Mouse (Mus musculus): ENCODE results near the gene Rfc2. TPM values are rescaled to one million over a fixed set of nuclear protein-coding genes. Genes with fewer than 3 reads are reported as not detected.
"Not testable (repeated sequence)": the region's sequence is repeated elsewhere in the genome, so short reads cannot be mapped to it uniquely, and the experiment has no call there.

The Rfc2 gene
- polyA plus RNA-seq, 1 experiment from 2014 or later, result 432 TPM

DNA sequence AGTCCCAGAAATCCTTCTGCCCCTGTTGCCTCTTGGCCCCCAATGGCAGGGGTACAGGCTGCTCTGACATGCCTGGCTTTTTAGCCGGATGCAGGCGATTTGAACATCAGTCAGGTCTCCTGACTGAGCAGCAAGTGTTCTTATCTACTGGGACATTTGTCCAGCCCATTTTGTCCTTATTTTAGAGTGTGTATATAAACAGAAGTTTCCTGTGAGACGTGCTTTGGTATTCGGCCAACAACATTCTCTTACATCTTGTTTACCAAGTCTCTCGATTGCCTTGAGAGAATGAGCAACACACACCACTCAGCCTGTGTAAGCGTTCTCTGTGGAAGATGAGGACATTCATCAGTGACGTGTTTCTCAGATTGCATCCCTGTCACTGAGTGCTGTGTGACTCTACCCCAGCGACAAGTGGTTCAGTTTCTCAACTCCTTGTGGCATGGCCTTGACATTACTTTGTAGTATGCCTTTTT, 63.5 kb downstream of the Rfc2 start:
- no peak for DNase-seq (ENCODE audit: low spot score)

DNA sequence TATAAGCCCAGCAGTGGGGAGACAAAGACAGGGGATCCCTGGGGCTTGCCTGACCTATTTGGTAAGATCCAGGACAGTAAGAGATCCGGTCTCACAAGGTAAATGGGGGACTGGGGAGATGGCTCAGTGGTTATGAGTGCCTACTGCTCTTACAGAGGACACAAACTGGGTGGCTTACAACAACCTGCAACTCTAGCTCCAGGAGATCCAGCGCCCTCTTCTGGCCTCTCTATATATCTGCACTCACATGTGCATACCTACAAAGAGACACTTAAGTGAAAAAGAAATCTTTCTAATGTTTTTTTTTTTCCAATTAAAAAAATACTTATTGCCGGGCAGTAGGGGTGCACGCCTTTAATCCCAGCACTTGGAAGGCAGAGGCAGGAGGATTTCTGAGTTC, 65.3 kb downstream of the Rfc2 start:
- 66% methylated on average over 4 of the region's 4 CpGs for WGBS
- Histone ChIP-seq H3K4me1 (no peaks in the 10 kb centered on the region), H3K36me3 (no peaks in the 10 kb centered on the region), H3K27me3 (ENCODE audit: low read depth, poor library complexity, severe bottlenecking) (no peaks in the 10 kb centered on the region), H3K9me3 (replicated peaks) (no peaks in the 10 kb centered on the region; the same call in 1 of the 2 replicates), H3K27ac (replicated peaks) (no peak overlapping the region), H3K4me3 (no peak overlapping the region)
- no peak for DNase-seq (ENCODE audit: low spot score)

More for the DNA sequence above, 63.5 kb downstream of the Rfc2 start:
- Histone ChIP-seq H3K4me3 (no peak overlapping the region), H3K4me1 (peaks cover 5% of the 10 kb centered on the region), H3K36me3 (no peaks in the 10 kb centered on the region), H3K27ac (replicated peaks) (no peak overlapping the region), H3K27me3 (ENCODE audit: low read depth, poor library complexity, severe bottlenecking) (no peaks in the 10 kb centered on the region), H3K9me3 (replicated peaks) (no peaks in the 10 kb centered on the region)
- WGBS, result 84% methylated on average over 8 of the region's 8 CpGs

DNA sequence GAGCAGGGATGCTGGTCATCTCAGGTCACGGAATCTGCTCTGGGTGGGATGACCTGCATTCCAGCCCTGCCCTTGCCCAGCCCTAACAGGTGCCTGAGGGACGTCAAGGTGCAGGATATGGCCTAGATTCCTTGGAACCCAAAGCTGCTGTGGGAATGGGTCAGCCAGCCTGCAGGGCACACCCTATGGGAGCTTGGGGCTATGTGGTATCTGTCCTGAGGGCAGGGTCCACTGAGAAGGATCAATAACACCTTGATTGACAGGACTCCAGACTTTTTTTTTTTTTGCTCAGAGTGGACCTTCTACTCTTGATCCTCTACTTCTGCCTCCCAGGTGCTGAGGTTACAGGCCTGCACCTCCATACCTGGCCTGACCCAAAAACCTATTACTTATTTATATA, 66.2 kb downstream of the Rfc2 start:
- H3K4me1 ChIP-seq, result no peaks in the 10 kb centered on the region
- WGBS, result 74% methylated on average over 2 of the region's 2 CpGs

DNA sequence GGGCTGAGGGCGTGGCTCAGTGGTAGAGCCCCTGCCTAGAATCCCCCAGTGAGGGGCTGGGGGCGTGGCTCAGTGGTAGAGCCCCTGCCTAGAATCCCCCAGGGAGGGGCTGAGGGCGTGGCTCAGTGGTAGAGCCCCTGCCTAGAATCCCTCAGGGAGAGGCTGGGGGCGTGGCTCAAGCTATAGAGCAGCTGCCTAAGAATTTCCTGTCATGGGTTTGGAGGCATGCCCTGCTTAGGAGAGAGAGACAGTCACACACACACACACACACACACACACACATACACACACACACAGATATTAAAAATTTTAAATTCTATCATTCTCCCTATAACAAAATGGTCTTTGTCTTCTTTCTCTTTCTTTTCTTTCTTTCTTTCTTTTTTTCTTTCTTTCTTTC, 67.8 kb downstream of the Rfc2 start:
- not testable (repeated sequence) for H3K36me3 ChIP-seq; H3K4me1 ChIP-seq; H3K4me3 ChIP-seq; DNase-seq (ENCODE audit: low spot score); H3K9me3 ChIP-seq (replicated peaks); H3K27me3 ChIP-seq (ENCODE audit: low read depth, poor library complexity, severe bottlenecking); H3K27ac ChIP-seq (replicated peaks)
- 71% methylated on average over 4 of the region's 4 CpGs for WGBS

More for the DNA sequence above, 66.2 kb downstream of the Rfc2 start:
- no peak for DNase-seq (ENCODE audit: low spot score)
- Histone ChIP-seq H3K9me3 (replicated peaks) (no peaks in the 10 kb centered on the region; the same call in 1 of the 2 replicates), H3K4me3 (no peak overlapping the region), H3K27ac (replicated peaks) (no peak overlapping the region), H3K36me3 (no peaks in the 10 kb centered on the region), H3K27me3 (ENCODE audit: low read depth, poor library complexity, severe bottlenecking) (no peaks in the 10 kb centered on the region)

DNA sequence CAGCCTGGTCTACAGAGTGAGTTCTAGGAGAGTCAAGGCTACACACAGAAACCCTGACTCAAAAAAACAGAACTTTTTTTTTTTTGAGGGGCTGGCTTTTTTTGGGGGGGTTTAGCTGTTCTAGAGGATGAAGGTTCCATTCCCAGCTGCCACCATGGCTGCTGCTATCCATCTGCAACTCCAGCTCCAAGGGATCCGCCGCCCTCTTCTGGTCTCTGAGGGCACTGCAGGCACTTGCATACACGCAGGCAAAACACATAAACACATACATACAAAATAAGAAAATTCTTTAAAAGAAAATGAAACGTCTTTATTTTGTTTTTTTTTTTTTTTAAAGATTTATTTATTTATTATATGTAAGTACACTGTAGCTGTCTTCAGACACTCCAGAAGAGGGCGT, 69.8 kb downstream of the Rfc2 start:
- peak; percentile 33 for DNase-seq (ENCODE audit: low spot score)
- Histone ChIP-seq H3K9me3 (replicated peaks) (no peaks in the 10 kb centered on the region; the same call in 1 of the 2 replicates), H3K27me3 (ENCODE audit: low read depth, poor library complexity, severe bottlenecking) (no peaks in the 10 kb centered on the region), H3K27ac (replicated peaks) (no peak overlapping the region), H3K4me1 (no peaks in the 10 kb centered on the region), H3K4me3 (no peak overlapping the region), H3K36me3 (no peaks in the 10 kb centered on the region)
- WGBS, result 51% methylated on average over 5 of the region's 5 CpGs

Small RNA genes lying within 50 kb of the gene (microRNA-seq; reads per million reads assigned to microRNA genes)
- gene Mir7228, result not detected

Other genes with a start within 250 kb of the Rfc2 start
- 96.4 and 109 TPM in 2 replicates for gene Gtf2ird1, start 124.7 kb upstream of the Rfc2 start, polyA plus RNA-seq (2016; fragmentation: Nextera tagmentation; extraction: Ambion mirVana)
- gene Clip2, start 28.9 kb upstream of the Rfc2 start, polyA plus RNA-seq (2016; fragmentation: Nextera tagmentation; extraction: Ambion mirVana), result 4.6 and 6.2 TPM in 2 replicates
- 0.09 TPM in 2 replicates for gene Syna, start 21.2 kb upstream of the Rfc2 start, polyA plus RNA-seq (2016; fragmentation: Nextera tagmentation; extraction: Ambion mirVana)
- 3.6 and 4.6 TPM in 2 replicates for gene Lat2, start 33.7 kb downstream of the Rfc2 start, polyA plus RNA-seq (2016; fragmentation: Nextera tagmentation; extraction: Ambion mirVana)
- 537 and 556 TPM in 2 replicates for gene Eif4h, start 58.1 kb downstream of the Rfc2 start, polyA plus RNA-seq (2016; fragmentation: Nextera tagmentation; extraction: Ambion mirVana)
- 8.0 and 9.8 TPM in 2 replicates for gene Limk1, start 107.2 kb downstream of the Rfc2 start, polyA plus RNA-seq (2016; fragmentation: Nextera tagmentation; extraction: Ambion mirVana)
- 0.88 and 2.0 TPM in 2 replicates for gene Eln, start 166.0 kb downstream of the Rfc2 start, polyA plus RNA-seq (2016; fragmentation: Nextera tagmentation; extraction: Ambion mirVana)